Comparison of ENCODE assay signal across 21 mouse cellular contexts in genomic region chr10:18468396-18468795, GRCm38 (mm10).
A peak's percentile ranks its signal among the peaks of the same experiment; 100 is the strongest.
DNase-seq lines count a peak whose midpoint lies in the region; ATAC-seq and TF ChIP-seq lines count a peak whose summit lies in the region.
"Had no signal": no experiment of that assay in that cellular context is flagged by ENCODE, and none has a peak within 500 bp of the region (broad histone marks: within the 10 kb centered on the region; RNA-seq: fewer than 3 reads in every experiment).

No protein-coding gene starts in this region.

- no peak overlapping the region for H3K9ac ChIP-seq in hindbrain, embryonic 11.5 days (ENCODE audit: low read depth, low read length)
- H3K9ac ChIP-seq in midbrain, embryonic 13.5 days (replicated peaks): no peak overlapping the region
- H3K9ac ChIP-seq in midbrain, embryonic 14.5 days (replicated peaks; ENCODE audit: low read length): no peak overlapping the region
- no peak overlapping the region for H3K9ac ChIP-seq in intestine, postnatal 0 days (ENCODE audit: low read depth, low read length)
- H3K9ac ChIP-seq: forebrain, postnatal 0 days; liver, embryonic 14.5 days; lung, embryonic 15.5 days had no signal

- intact Hi-C loops in left cerebral cortex, postnatal 10 days (cut with DNase I): no loop called here

- H3K4me2 ChIP-seq in hindbrain, embryonic 11.5 days (replicated peaks; ENCODE audit: low read depth, low read length): no peak overlapping the region
- H3K4me2 ChIP-seq in midbrain, embryonic 13.5 days (replicated peaks): 0 out of 2 replicates have a peak overlapping the region, but pooled peaks have one; percentile 20
- H3K4me2 ChIP-seq in midbrain, embryonic 14.5 days (ENCODE audit: low read length): no peak overlapping the region
- peak overlapping the region; percentile 64 for H3K4me2 ChIP-seq in intestine, postnatal 0 days (replicated peaks; ENCODE audit: low read depth)

- H3K27ac ChIP-seq in hindbrain, embryonic 10.5 days: 0 out of 2 replicates have a peak overlapping the region, but pooled peaks have one; percentile 89
- no peak overlapping the region for H3K27ac ChIP-seq in hindbrain, embryonic 11.5 days (ENCODE audit: low read depth, low read length)
- no peak overlapping the region for H3K27ac ChIP-seq in midbrain, embryonic 13.5 days
- H3K27ac ChIP-seq in midbrain, embryonic 14.5 days (replicated peaks; ENCODE audit: low read depth, low read length): no peak overlapping the region
- peak overlapping the region; percentile 75 for H3K27ac ChIP-seq in intestine, postnatal 0 days (ENCODE audit: low read depth, low read length)
- H3K27ac ChIP-seq: left cerebral cortex, adult 2 months; liver, embryonic 14.5 days; lung, embryonic 15.5 days; macrophage had no signal

- DNase-seq in hindbrain, embryonic 10.5 days (ENCODE audit: low spot score): no peak
- DNase-seq in hindbrain, embryonic 11.5 days (ENCODE audit: low spot score): no peak
- DNase-seq in midbrain, embryonic 14.5 days: no peak
- DNase-seq in lung, postnatal 25 days (ENCODE audit: low spot score): no peak
- no peak for DNase-seq in left cerebral cortex, postnatal 10 days (ENCODE audit: extremely low spot score in 1 of 2, low spot score in 2 of 2)
- DNase-seq: adrenal gland, adult 2 months; cerebellum, adult 9-10 months; forebrain, postnatal 0 days; heart, postnatal 14 days; kidney, postnatal 25 days; layer of hippocampus, adult 9-11 months; spleen, adult 18-20 months; thymus, postnatal 25 days had no signal

- no peak for ATAC-seq in hindbrain, embryonic 11.5 days (ENCODE audit: low FRiP score)
- ATAC-seq in midbrain, embryonic 13.5 days: no peak
- ATAC-seq in midbrain, embryonic 14.5 days (ENCODE audit: low FRiP score, low TSS enrichment): no peak
- ATAC-seq in intestine, postnatal 0 days: peak; percentile 59

- H3K4me3 ChIP-seq in hindbrain, embryonic 10.5 days: no peak overlapping the region
- H3K4me3 ChIP-seq in hindbrain, embryonic 11.5 days (ENCODE audit: low read depth, low read length): no peak overlapping the region
- no peak overlapping the region for H3K4me3 ChIP-seq in midbrain, embryonic 13.5 days (replicated peaks)
- no peak overlapping the region for H3K4me3 ChIP-seq in midbrain, embryonic 14.5 days (replicated peaks; ENCODE audit: low read depth, low read length)
- no peak overlapping the region for H3K4me3 ChIP-seq in intestine, postnatal 0 days (ENCODE audit: low read depth, low read length)
- H3K4me3 ChIP-seq: left cerebral cortex, adult 2 months; lung, embryonic 15.5 days had no signal

- WGBS in hindbrain, embryonic 10.5 days: 41% methylated on average over 4 of the region's 4 CpGs
- WGBS in hindbrain, embryonic 11.5 days: 46% methylated on average over 4 of the region's 4 CpGs
- 41% methylated on average over 4 of the region's 4 CpGs for WGBS in midbrain, embryonic 13.5 days
- 43% methylated on average over 4 of the region's 4 CpGs for WGBS in midbrain, embryonic 14.5 days
- WGBS in intestine, postnatal 0 days: 18% methylated on average over 4 of the region's 4 CpGs

- H3K4me1 ChIP-seq in hindbrain, embryonic 10.5 days (replicated peaks): peaks cover 55% of the 10 kb centered on the region
- no peaks in the 10 kb centered on the region; the same call in 1 of the 2 replicates for H3K4me1 ChIP-seq in hindbrain, embryonic 11.5 days (replicated peaks; ENCODE audit: control insufficient read depth, insufficient read depth, low read length)
- H3K4me1 ChIP-seq in midbrain, embryonic 13.5 days (replicated peaks): peaks cover 49% of the 10 kb centered on the region
- H3K4me1 ChIP-seq in midbrain, embryonic 14.5 days (ENCODE audit: control insufficient read depth, insufficient read depth, low read length): peaks cover 36% of the 10 kb centered on the region
- 0 out of 2 replicates have a peak, but pooled peaks cover 9% of the 10 kb centered on the region for H3K4me1 ChIP-seq in intestine, postnatal 0 days (replicated peaks; ENCODE audit: control insufficient read depth, insufficient read depth, low read length)

- H3K9me3 ChIP-seq in hindbrain, embryonic 10.5 days: no peaks in the 10 kb centered on the region
- H3K9me3 ChIP-seq in hindbrain, embryonic 11.5 days (ENCODE audit: control insufficient read depth, low read length): no peaks in the 10 kb centered on the region
- H3K9me3 ChIP-seq in midbrain, embryonic 13.5 days: no peaks in the 10 kb centered on the region
- no peaks in the 10 kb centered on the region for H3K9me3 ChIP-seq in midbrain, embryonic 14.5 days (ENCODE audit: control insufficient read depth, low read length)
- H3K9me3 ChIP-seq in intestine, postnatal 0 days (ENCODE audit: control insufficient read depth): no peaks in the 10 kb centered on the region
- H3K9me3 ChIP-seq: embryonic facial prominence, embryonic 10.5 days; lung, embryonic 15.5 days; midbrain, embryonic 10.5 days had no signal

- H3K27me3 ChIP-seq in hindbrain, embryonic 10.5 days (ENCODE audit: insufficient read depth, poor library complexity, severe bottlenecking): no peaks in the 10 kb centered on the region
- no peaks in the 10 kb centered on the region for H3K27me3 ChIP-seq in hindbrain, embryonic 11.5 days (ENCODE audit: control insufficient read depth, insufficient read depth, low read length)
- H3K27me3 ChIP-seq in midbrain, embryonic 13.5 days: peaks cover 44% of the 10 kb centered on the region
- H3K27me3 ChIP-seq in midbrain, embryonic 14.5 days (ENCODE audit: control insufficient read depth, insufficient read depth, low read length): peaks cover 16% of the 10 kb centered on the region
- H3K27me3 ChIP-seq in intestine, postnatal 0 days (replicated peaks; ENCODE audit: control insufficient read depth, insufficient read depth, low read length): no peaks in the 10 kb centered on the region
- H3K27me3 ChIP-seq: lung, embryonic 15.5 days had no signal

- TF ChIP-seq CTCF in intestine, postnatal 0 days (IDR thresholded peaks at IDR 0.05; ENCODE audit: low read depth): no peak

- peaks cover 10% of the 10 kb centered on the region for H3K36me3 ChIP-seq in hindbrain, embryonic 10.5 days
- H3K36me3 ChIP-seq in hindbrain, embryonic 11.5 days (ENCODE audit: control insufficient read depth, insufficient read depth, low read length): no peaks in the 10 kb centered on the region
- peaks cover 7% of the 10 kb centered on the region for H3K36me3 ChIP-seq in midbrain, embryonic 13.5 days
- 0 out of 2 replicates have a peak, but pooled peaks cover 6% of the 10 kb centered on the region for H3K36me3 ChIP-seq in midbrain, embryonic 14.5 days (ENCODE audit: control insufficient read depth, insufficient read depth, low read length)
- peaks cover 7% of the 10 kb centered on the region; the same call in 1 of the 2 replicates for H3K36me3 ChIP-seq in intestine, postnatal 0 days (ENCODE audit: control insufficient read depth, insufficient read depth)
- H3K36me3 ChIP-seq: lung, embryonic 15.5 days had no signal

Comparison
In these comparisons a context has a peak if more than half of its experiments do, and no peak if none do; other contexts are left out.
1. H3K27ac ChIP-seq: peak in hindbrain, embryonic 10.5 days (single experiment) and intestine, postnatal 0 days (single experiment); none in hindbrain, embryonic 11.5 days (single experiment), midbrain, embryonic 13.5 days (single experiment) and midbrain, embryonic 14.5 days (single experiment).
2. H3K4me2 ChIP-seq: peak in midbrain, embryonic 13.5 days (single experiment) and intestine, postnatal 0 days (single experiment); none in hindbrain, embryonic 11.5 days (single experiment) and midbrain, embryonic 14.5 days (single experiment).